Mouse (Mus musculus) megakaryocyte, embryonic 14.5 days (primary cell): ENCODE results near the gene Slc17a7.

ENCODE experiments used
- FLI1 ChIP-seq: IDR thresholded peaks from 2 replicates; pipeline ENCODE4 v1.6.1; 2012; ENCODE audit warnings: low read length, inconsistent platforms, mixed read lengths
- GATA1 ChIP-seq: IDR thresholded peaks from 3 replicates; pipeline ENCODE4 v1.6.1; 2012; ENCODE audit warnings: mixed read lengths, low read length, inconsistent platforms, borderline replicate concordance

- TF ChIP-seq GATA1: no peak
- no peak for TF ChIP-seq FLI1
These were observed 13.4 kb upstream of the Slc17a7 start for GRCm38 (mm10) chr7:45150321-45150720.
